20 mouse cellular contexts compared by ENCODE assay signal in the genomic region with DNA sequence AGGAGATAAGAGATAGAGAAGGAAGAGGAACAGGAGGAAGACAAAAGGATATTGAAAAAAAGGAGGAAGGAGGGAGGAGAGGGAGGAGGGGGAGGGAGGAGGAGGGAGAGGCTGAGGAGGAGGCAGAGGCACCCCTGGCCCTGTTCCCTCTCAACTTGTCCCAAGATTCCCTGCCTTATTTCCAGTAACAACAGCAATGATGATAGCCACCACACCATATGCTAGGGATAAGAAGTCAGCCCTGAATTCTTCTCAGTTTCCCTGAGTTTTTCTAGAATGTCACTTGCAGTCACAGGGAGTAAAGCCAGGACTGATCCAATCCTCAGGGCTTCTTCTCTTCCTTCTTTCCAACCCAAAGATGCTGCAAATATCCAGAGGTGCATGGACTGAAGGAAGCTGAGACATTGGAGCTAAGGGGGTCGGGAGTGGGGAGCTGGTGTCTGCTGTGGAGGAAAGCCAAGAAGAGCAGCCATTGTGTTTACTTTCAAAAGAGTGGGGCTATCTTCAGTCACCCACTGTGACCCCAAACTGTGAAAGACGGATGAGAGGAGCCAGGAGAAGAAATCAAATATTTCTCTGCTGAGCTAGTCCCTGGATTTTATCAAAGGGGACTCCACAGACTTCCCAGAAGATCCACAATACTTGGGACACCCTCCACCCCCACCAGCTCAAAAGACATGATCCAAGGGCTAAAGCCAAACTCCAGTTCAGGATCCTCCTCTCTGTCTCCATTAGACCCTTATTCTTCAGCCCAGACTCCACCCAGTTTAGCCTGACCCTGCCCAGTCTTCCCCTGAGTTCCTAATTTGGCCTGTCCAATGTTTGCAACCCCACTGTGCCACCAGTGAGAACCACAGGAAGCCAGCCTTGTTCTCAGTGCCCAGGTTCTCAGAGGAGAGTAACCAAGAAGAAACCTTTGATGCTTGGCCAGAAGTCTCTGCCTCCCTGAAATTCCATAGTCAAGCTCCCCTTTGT. TPM values are rescaled to one million over a fixed set of nuclear protein-coding genes. Genes with fewer than 3 reads are reported as not detected.
DNase-seq lines count a peak whose midpoint lies in the region; ATAC-seq and TF ChIP-seq lines count a peak whose summit lies in the region.
"Had no signal": no experiment of that assay in that cellular context is flagged by ENCODE, and none has a peak within 500 bp of the region (broad histone marks: within the 10 kb centered on the region; RNA-seq: fewer than 3 reads in every experiment).

No protein-coding gene starts in this region.

- no peaks in the 10 kb centered on the region for H3K27me3 ChIP-seq in heart, embryonic 12.5 days (replicated peaks)
- no peaks in the 10 kb centered on the region for H3K27me3 ChIP-seq in lung, embryonic 16.5 days (ENCODE audit: control insufficient read depth, insufficient read depth, low read depth, low read length)
- no peaks in the 10 kb centered on the region for H3K27me3 ChIP-seq in embryonic facial prominence, embryonic 10.5 days (replicated peaks; ENCODE audit: low read depth, poor library complexity, severe bottlenecking)
- H3K27me3 ChIP-seq: embryonic facial prominence, embryonic 12.5 days; forebrain, embryonic 15.5 days; hindbrain, embryonic 13.5 days had no signal

- peaks cover 10% of the 10 kb centered on the region; the same call in 1 of the 2 replicates for H3K4me1 ChIP-seq in heart, embryonic 12.5 days (replicated peaks)
- peaks cover 15% of the 10 kb centered on the region for H3K4me1 ChIP-seq in lung, embryonic 16.5 days (replicated peaks; ENCODE audit: control insufficient read depth, insufficient read depth, low read length)
- H3K4me1 ChIP-seq in lung, adult 2 months (ENCODE audit: control insufficient read depth, insufficient read depth, low read length) = no peaks in the 10 kb centered on the region; the same call in 1 of the 2 replicates
- H3K4me1 ChIP-seq in embryonic facial prominence, embryonic 10.5 days = no peaks in the 10 kb centered on the region
- H3K4me1 ChIP-seq: embryonic facial prominence, embryonic 12.5 days; forebrain, embryonic 15.5 days; hindbrain, embryonic 13.5 days had no signal

- H3K9ac ChIP-seq in heart, embryonic 12.5 days = no peak overlapping the region
- H3K9ac ChIP-seq in lung, embryonic 16.5 days (ENCODE audit: low read length) = no peak overlapping the region
- H3K9ac ChIP-seq: embryonic facial prominence, embryonic 12.5 days; forebrain, embryonic 15.5 days; hindbrain, embryonic 13.5 days had no signal

- H3K27ac ChIP-seq in heart, embryonic 12.5 days (ENCODE audit: poor library complexity, severe bottlenecking) = no peak overlapping the region
- peak overlapping the region; percentile 12; the same call in 1 of the 2 replicates for H3K27ac ChIP-seq in lung, embryonic 16.5 days (ENCODE audit: low read length)
- H3K27ac ChIP-seq in embryonic facial prominence, embryonic 10.5 days (replicated peaks) = no peak overlapping the region
- H3K27ac ChIP-seq: embryonic facial prominence, embryonic 12.5 days; forebrain, embryonic 15.5 days; hindbrain, embryonic 13.5 days; hindbrain, postnatal 0 days had no signal

- intact Hi-C loops in heart, postnatal 14 days (cut with DNase I) = no loop called here

- DNase-seq in heart, adult 11 months = peak; percentile 92
- no peak for DNase-seq in heart, adult 8-10 months (ENCODE audit: low spot score)
- peak; percentile 24 to 27 for DNase-seq in heart, postnatal 14 days
- no peak for DNase-seq in lung, adult 2 months
- peak; percentile 16 for DNase-seq in lung, postnatal 36 days
- DNase-seq in embryonic facial prominence, embryonic 10.5 days (ENCODE audit: low spot score) = no peak
- DNase-seq: adrenal gland, postnatal 10 days; B cell, adult 2 months; cerebellum, adult 11 months; cerebellum, adult 8-10 months; cerebellum, postnatal 14 days; embryo, embryonic 11 days had no signal

- H3K4me2 ChIP-seq in heart, embryonic 12.5 days = no peak overlapping the region
- no peak overlapping the region for H3K4me2 ChIP-seq in lung, embryonic 16.5 days (ENCODE audit: low read depth, low read length)
- H3K4me2 ChIP-seq: embryonic facial prominence, embryonic 12.5 days; forebrain, embryonic 15.5 days; hindbrain, embryonic 13.5 days had no signal

- no peak for TF ChIP-seq POLR2A in lung, adult 2 months (IDR thresholded peaks at IDR 0.05; ENCODE audit: borderline replicate concordance, extremely low read depth, low read depth, low read length)

- ATAC-seq in heart, embryonic 12.5 days (ENCODE audit: insufficient number of reproducible peaks, low FRiP score) = no peak
- peak; percentile 27; the same call in 1 of the 2 replicates for ATAC-seq in lung, embryonic 16.5 days (ENCODE audit: low read depth)
- ATAC-seq: CD4-positive, CD25-positive, alpha-beta regulatory T cell, adult 4 months; forebrain, embryonic 15.5 days; hindbrain, postnatal 0 days had no signal

- H3K9me3 ChIP-seq in heart, embryonic 12.5 days (replicated peaks) = no peaks in the 10 kb centered on the region
- no peaks in the 10 kb centered on the region for H3K9me3 ChIP-seq in lung, embryonic 16.5 days (ENCODE audit: control insufficient read depth, low read length)
- no peaks in the 10 kb centered on the region for H3K9me3 ChIP-seq in embryonic facial prominence, embryonic 10.5 days
- H3K9me3 ChIP-seq: forebrain, embryonic 15.5 days; G1E; hindbrain, embryonic 13.5 days had no signal

- no peak for TF ChIP-seq CTCF in lung, adult 2 months (IDR thresholded peaks at IDR 0.05; ENCODE audit: insufficient read depth, low read length)

- WGBS in heart, embryonic 12.5 days = 21% methylated on average over 2 of the region's 2 CpGs
- 12% methylated on average over 2 of the region's 2 CpGs for WGBS in lung, embryonic 16.5 days
- 44% methylated on average over 2 of the region's 2 CpGs for WGBS in lung, adult 2 months
- WGBS in embryonic facial prominence, embryonic 10.5 days = 29% methylated on average over 2 of the region's 2 CpGs

- H3K4me3 ChIP-seq in heart, embryonic 12.5 days = no peak overlapping the region
- no peak overlapping the region for H3K4me3 ChIP-seq in lung, embryonic 16.5 days (ENCODE audit: low read length)
- no peak overlapping the region for H3K4me3 ChIP-seq in lung, adult 2 months (replicated peaks; ENCODE audit: extremely low read depth, low read depth, low read length)
- no peak overlapping the region for H3K4me3 ChIP-seq in embryonic facial prominence, embryonic 10.5 days
- H3K4me3 ChIP-seq: embryonic facial prominence, embryonic 12.5 days; forebrain, embryonic 15.5 days; hindbrain, embryonic 13.5 days had no signal

- no peaks in the 10 kb centered on the region for H3K36me3 ChIP-seq in heart, embryonic 12.5 days
- no peaks in the 10 kb centered on the region for H3K36me3 ChIP-seq in lung, embryonic 16.5 days (ENCODE audit: control insufficient read depth, insufficient read depth, low read length)
- H3K36me3 ChIP-seq in embryonic facial prominence, embryonic 10.5 days (replicated peaks) = no peaks in the 10 kb centered on the region
- H3K36me3 ChIP-seq: embryonic facial prominence, embryonic 12.5 days; forebrain, embryonic 15.5 days; G1E; hindbrain, embryonic 13.5 days had no signal

RNA-seq across cellular contexts. Expression of gene Adamts10, which starts 11.3 kb away (rescaled TPM):
- 10 to 100 TPM; 10.9 to 14.0 (median 11.9) TPM for total RNA-seq in heart, adult 8-10 months (2022)
- total RNA-seq in heart, postnatal 14 days (2021) = 10 to 100 TPM; 31.7 to 38.4 TPM
- polyA plus RNA-seq in heart, embryonic 12.5 days (2016; fragmentation: Nextera tagmentation; extraction: Ambion mirVana) = 44.1 and 49.0 TPM in 2 replicates
- 153 and 157 TPM in 2 replicates for polyA plus RNA-seq in lung, embryonic 16.5 days (2015; fragmentation: Nextera tagmentation; extraction: Ambion mirVana)
- polyA plus RNA-seq in lung, adult 2 months (2012; rRNA removed) = 252 and 259 TPM in 2 replicates
- 58.3 and 70.1 TPM in 2 replicates for polyA plus RNA-seq in embryonic facial prominence, embryonic 10.5 days (2016; fragmentation: Nextera tagmentation; extraction: Ambion mirVana)

RNA-seq across cellular contexts. Expression of gene Myo1f, which starts 42.8 kb away (rescaled TPM):
- 1 to 10 TPM; 1.2 to 2.7 (median 1.4) TPM for total RNA-seq in heart, adult 8-10 months (2022)
- 1 to 10 TPM; 2.1 to 3.1 TPM for total RNA-seq in heart, postnatal 14 days (2021)
- 1.6 and 1.9 TPM in 2 replicates for polyA plus RNA-seq in heart, embryonic 12.5 days (2016; fragmentation: Nextera tagmentation; extraction: Ambion mirVana)
- 5.2 and 6.0 TPM in 2 replicates for polyA plus RNA-seq in lung, embryonic 16.5 days (2015; fragmentation: Nextera tagmentation; extraction: Ambion mirVana)
- 13.2 and 18.6 TPM in 2 replicates for polyA plus RNA-seq in lung, adult 2 months (2012; rRNA removed)
- 2.0 and 2.3 TPM in 2 replicates for polyA plus RNA-seq in embryonic facial prominence, embryonic 10.5 days (2016; fragmentation: Nextera tagmentation; extraction: Ambion mirVana)

Comparison
In these comparisons a context has a peak if more than half of its experiments do, and no peak if none do; other contexts are left out.
1. DNase-seq: peak in heart, adult 11 months (single experiment), heart, postnatal 14 days (2 of 2) and lung, postnatal 36 days (single experiment); none in heart, adult 8-10 months (single experiment), lung, adult 2 months (single experiment) and embryonic facial prominence, embryonic 10.5 days (single experiment).